Mouse (Mus musculus) ES-Bruce4 (cell line): ENCODE measurements around the gene Rel.
"Not testable (repeated sequence)": the region's sequence is repeated elsewhere in the genome, so short reads cannot be mapped to it uniquely, and the experiment has no call there.

Experiments used
- CTCF ChIP-seq: IDR thresholded peaks from one replicate; pipeline ENCODE4 v1.8.1; 2011; ENCODE audit warnings: low read depth, low read length
- EP300 ChIP-seq: IDR thresholded peaks from 2 replicates; pipeline ENCODE4 v1.6.1; 2011; ENCODE audit warnings: low read depth, low read length; ENCODE audit not compliant: insufficient read depth
- POLR2A ChIP-seq: IDR thresholded peaks from one replicate; pipeline ENCODE4 v1.8.1; 2011; ENCODE audit warnings: low read length; ENCODE audit not compliant: insufficient read depth

- TF ChIP-seq CTCF, EP300, POLR2A: not testable (repeated sequence)
These were observed 3.4 kb downstream of the Rel start for GRCm38 (mm10) chr11:23767369-23767768.
